Mouse (Mus musculus): ENCODE results near the gene Wtap.

DNA sequence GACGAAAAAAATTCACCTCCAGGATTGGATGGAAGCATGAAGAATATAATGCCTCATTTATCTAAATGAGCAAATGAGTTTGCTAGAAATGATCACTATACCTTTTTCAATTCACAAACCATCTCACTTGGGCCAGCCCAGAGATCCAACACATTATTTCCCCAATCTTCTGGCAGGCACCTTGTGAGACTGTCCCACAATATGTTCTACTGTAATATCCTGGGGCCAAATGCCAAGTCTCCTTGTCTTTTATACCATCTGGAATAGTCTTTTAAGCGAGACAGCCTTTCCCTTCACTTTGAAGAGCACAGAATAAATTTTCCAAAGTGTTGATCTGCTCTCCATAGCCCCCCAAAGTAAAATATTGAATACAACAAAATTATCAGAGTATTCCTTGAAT lies 20.1 kb downstream of the Wtap start:
- TF ChIP-seq CTCF (IDR thresholded peaks at IDR 0.05; ENCODE audit: borderline replicate concordance, control insufficient read depth, extremely low read depth, insufficient read depth, low read length, poor library complexity) (no peak), POLR2A (IDR thresholded peaks at IDR 0.05; ENCODE audit: control insufficient read depth, extremely low read depth, insufficient read depth, low read length, poor library complexity) (no peak)

Measured in thymus, adult 2 months (tissue).